Mouse (Mus musculus) CD4-positive helper T cell, adult 2 months (primary cell): ENCODE data around the gene Ldlrad3.

ENCODE experiments used
- DNase-seq: peaks from one replicate; pipeline ENCODE4 v3.0.0-alpha.2; 2012; ENCODE audit warnings: low read depth, missing footprints, low spot score

The Ldlrad3 gene

DNA sequence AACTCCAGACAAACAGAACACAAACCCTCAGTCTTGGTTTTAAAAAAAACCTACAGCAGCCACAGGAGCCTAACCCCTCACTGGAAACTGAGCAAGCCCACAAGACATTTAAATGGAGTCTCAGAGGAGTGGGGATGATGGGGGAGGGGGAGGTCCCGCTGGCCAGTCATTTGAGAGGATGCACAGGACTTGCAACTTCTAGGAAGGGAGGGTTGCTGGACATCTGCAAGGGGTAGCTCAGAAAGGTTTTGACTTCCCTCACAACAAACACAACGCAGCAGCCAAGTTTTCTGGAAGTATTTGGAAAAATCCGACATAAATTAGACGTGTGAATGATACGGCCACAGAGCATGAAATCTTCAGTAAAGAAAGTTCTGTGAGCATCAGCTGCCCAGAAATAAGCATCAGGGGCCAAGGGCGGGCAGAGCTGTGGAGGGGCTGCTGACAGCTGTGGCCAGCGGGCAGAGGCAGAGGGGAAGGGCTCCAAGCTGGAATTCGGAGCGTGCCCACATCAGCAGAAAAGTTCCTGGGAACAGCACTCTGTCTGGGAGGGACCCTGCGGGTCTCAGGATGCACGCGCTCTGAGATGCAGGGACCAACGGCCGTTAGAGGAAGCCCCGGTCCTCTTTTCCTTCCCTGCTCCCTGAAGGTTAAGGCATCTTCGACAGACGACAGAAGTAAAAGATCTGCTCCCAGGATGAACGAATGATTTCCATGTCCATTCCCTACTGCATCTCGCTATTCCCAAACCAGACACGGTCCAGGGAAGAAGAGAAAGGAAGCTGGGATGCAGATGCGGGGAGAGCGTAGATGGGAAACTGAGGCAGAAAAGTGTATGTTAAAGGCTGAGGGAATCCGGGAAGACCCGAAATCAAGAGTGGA lies 875 bp downstream of the Ldlrad3 start:
- DNase-seq = no peak

DNA sequence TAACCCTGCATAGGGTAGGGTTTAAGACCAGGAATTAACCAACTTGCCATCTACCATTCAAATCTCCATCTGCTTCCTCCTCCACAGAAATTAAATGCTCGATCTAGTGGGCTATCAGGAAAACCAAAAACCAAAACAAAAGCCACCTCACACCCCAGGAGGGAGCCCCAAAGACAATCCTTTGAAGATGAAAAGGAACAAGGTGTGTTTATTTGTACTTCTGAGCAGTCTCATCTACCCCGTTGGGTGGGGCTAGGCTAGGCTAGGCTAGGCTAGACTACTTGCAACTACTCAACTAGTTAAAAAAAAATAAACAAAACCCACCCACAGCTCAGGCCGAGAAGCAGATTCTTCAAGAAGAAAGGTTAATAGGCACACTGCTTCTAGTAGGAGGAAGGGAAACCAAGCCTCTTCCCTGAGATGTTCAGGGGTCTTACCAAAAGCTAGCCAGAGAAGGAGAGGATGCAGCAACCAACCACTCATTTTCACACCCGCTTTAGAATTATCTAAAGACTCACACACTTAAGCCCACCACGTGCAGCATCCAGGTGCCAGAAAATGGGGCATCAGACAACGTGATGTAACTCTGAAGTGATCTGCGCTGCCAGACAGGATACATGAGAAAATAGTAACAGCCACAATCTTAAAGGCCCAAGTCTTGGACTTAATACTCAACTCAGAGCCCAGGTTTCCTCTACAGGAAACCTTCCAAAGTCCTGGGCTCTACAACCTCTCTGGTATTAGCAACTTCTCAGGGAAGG lies 2.3 kb downstream of the Ldlrad3 start:
- DNase-seq = no peak

DNA sequence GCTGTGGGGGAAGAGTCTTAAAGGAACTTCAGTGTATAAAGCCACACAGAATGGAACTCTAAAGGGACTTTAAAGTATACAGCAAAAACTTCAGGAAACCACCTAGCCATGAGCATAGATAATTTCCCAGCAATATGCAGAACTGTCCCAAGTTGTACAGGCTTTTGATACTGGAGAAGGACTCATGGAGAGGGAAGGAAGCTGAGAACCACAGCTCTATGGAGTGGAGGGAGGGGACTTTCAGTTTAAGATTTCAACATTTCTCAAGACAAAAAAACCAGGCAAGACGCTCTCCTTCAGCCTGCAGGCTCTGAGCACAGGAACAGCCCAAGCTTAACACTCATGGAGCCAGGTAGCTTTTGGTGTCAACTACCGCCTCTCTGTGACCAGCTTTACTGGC lies 4.7 kb downstream of the Ldlrad3 start:
- no peak for DNase-seq

DNA sequence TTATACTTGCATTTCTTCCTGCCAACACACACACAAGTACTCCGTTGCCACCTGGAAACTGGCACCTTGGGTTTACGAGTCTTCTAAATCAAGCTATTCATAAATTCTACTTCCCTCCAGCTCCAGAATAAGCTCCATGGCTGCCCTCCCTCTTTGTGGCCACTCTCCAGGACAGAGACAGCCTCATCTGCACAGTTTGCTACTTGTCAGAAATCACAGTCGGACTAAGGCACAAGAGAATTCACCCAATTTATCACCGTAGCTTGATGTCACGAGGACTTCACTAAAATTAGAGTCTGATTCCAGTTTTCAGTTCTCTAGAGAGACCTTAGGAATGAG lies 9.8 kb downstream of the Ldlrad3 start:
- no peak for DNase-seq

DNA sequence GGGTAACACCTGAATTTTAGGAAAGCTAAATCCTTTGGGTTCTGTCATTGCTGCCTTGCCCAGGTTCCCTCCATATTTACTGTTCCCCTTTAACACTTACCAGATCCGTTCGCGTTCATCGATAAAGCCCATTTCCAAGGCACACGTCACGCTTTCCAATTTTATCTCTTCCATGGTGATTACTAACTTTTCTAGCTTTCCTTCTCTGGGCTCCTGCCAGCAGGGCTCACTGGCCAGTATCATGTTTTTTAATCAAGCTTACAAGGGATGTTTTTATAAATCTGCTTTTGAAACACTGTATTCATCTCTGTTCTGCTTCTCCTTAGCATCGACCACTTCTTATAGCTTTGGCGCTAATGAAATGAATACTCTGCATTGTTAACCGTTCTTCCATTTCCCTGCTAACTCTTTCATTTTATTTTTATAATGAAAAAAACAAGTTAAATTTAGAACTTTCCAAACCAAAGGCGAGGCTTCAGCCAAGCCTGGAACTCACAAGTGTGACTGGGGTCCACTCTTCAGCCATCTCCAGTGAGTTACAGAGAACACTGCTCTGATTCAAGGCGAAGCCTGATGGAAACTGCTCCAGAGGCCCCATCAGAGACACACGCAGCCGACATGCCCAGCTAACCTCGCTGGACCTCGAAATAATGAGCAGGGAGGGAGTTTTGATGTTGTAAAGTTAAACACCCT lies 10.3 kb downstream of the Ldlrad3 start:
- DNase-seq = no peak

DNA sequence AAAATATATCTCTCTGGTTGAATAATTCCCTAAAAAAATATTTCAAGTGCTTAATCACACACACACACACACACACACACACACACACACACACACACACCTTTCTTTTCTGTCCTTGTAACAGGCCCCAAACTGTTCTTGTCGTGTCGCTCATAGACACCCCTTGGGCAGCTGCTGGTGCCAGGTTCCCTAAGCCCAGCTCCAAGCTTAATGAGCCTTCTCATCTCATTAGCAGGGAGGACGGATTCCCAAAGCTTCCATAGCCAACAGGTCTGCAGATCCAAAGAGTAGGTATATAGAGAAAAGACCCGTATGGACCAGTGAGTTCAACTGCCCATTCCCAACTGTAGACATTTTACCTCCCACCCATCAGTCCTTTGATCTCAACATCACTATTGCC lies 13.7 kb downstream of the Ldlrad3 start:
- no peak for DNase-seq

DNA sequence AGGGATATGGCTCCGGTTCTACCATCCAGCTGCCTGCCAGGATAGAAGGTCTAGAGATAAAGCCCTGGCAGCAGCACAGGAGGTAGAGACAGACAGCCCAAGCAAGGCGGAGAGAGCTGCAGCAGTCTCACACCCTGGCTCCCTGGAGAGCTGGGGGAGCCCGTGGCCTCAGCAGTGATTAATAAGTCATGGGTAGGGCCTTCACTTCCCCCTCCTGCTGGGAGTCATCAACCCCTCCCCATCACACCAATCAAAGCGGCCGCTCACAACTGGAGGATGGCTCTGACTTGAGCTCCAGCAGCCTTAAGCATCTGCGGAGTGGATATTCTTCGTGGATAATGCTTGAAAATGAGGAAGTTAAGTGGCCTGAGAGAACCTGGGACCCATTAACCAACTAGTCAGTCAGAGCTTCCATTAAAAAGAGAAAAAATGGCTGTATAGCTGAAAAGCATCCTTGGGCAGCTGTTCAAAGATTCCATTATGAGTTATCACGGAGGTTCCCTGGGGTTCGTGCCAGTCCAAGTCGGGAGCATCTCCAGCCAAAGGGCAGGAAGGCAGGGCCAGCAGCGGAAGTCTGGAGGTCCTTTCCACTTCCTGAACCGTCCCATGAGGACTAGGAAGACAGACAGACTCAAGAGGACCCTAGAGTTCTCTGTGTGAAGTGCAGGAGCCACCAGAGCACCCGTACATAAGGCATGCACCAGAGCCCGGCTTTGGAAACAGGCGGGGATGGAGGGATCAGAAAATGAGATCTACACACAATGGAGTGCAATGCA lies 19.4 kb downstream of the Ldlrad3 start:
- DNase-seq = no peak

DNA sequence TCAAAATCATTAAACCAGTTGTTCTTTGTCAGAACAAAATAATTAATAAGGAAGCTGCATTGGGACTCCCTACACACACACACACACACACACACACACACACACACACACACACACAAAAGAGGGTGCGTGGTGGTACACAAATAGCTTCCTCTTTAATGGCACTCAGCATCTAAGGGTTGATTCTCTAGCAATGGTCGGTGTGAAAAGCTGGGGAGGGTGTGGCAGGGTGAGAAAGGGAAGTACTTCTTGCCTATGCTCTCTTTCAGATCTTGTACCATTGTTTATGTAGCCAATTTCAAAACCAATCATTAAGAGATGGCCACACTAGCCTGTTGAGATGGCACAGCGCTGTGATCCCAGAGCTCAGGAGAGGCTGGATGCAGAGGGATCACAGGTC lies 23.1 kb downstream of the Ldlrad3 start:
- no peak for DNase-seq

DNA sequence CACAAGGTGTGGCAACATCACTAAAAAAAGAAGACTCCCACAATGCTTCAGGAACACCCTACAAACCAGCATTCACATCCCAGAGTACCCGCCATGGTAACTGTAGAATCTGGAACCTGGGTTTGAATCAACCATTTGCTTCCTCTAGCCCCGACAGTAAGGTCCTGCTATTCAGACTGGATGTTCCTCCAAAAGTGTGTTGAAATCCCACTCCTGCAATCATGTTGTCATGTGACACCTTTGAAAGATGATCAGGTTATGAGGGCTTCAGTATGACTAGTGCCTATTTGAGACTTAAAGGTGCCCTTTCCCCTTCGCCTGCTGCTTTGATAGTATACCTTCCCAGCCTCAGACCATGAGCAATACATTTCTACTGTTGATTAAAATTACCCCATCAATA lies 28.6 kb downstream of the Ldlrad3 start:
- no peak for DNase-seq

DNA sequence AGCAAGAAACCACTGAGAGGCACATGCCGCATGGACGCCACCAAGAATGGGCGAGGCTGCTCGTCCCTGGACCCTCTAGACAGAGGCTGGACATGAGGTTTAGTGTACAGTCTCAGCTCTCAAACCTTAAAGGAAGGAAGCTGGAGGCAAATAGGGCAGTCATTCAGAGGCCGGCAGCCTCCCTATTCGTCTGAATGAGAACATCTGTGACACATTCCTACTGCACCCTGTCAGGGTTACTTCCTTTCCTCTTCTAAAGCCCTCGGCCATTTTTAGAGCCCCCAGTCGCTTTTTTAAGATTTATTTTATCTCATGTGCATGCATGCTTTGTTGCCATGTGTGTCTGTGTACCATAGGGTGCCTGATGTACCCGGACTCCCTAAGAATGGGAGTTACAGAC lies 29.2 kb downstream of the Ldlrad3 start:
- no peak for DNase-seq

DNA sequence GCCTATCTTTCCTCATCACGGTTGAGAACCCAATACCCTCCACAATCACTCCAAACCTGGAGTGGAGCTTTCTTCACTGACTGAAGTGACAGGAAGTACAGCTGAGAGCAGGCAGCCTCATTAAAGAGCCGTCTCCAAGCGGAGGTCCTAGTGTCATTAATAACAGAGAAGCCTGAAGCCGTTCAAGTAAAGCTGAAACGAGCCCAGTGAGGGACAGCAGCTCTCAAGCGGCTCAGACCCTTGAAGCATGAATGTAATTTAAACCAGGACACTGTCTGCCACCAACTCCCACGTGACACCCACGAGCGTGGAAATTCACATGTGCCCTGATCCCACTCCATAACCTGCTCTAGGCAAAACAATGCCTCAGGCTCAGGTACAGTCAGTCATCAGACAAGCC lies 29.7 kb downstream of the Ldlrad3 start:
- DNase-seq = no peak

DNA sequence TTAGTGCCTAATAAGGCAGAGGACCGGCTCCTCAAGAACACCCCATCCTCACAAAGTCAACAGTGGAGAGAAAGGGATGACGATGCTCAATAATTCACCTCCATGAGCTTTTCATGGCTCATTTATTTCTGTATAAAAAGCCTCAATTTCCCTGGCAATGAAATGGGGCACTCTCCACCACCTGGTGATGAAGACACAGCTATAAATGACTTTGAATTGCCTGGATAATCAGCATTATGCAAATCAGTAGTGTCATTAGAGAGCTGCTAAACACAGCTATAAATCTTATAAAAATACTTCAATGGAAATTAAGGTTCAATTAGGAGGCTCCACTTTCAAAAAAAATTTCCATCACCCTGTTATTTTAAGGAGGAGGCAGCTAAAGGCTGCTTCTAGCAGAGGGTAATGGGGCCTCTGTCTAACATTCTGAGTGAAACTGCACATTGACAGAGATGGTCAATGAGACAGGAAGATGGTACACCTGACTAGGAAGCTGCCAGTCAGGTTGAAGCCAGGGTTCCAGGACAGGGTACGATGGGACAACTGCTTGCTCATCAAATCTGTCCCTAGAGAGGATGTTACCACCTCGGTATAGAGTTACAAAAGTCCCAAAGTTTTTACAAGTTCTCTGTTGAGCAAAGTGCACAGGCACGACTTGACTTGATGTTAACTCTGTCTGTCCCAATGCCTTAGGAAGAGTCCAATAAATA lies 30.7 kb downstream of the Ldlrad3 start:
- no peak for DNase-seq

DNA sequence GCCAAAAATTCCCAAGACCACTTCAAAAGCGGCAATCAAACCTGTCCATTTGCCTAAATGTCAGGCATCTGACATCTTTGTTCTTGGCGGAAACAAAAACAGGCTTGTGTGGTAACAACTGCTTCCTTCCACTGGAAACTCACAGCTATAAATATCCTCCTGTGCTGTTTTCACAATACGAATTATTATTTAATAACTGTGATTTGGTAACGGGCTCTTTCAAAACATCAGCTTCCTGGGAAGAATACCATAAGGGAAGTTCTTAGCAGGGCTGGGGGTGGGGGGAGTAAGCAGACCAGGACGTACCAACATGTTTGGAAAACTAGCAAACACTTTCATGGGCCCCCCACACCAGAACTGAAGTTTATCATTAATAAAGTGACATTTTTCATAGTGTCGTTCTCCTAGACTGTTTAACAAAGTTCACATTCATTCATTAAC lies 31.4 kb downstream of the Ldlrad3 start:
- no peak for DNase-seq

DNA sequence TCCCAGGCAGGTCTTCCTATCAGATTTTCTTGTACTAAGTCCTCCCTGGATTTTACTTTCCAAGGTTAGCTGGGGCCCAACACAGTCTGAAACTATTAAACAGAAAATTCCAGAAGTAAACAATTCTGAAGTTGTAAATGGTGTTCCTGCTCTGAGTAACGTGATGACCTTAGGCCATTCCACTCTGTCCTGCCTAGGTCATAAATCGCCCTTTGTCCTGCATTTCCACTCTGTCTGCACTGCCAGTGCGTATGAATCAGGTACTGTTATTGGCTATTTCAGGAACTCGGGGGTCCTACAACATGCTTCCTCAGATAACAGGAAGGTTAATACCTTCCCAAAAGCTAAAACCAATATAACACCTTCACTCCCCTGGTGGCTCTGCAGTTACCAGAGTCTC lies 31.9 kb downstream of the Ldlrad3 start:
- DNase-seq = no peak

DNA sequence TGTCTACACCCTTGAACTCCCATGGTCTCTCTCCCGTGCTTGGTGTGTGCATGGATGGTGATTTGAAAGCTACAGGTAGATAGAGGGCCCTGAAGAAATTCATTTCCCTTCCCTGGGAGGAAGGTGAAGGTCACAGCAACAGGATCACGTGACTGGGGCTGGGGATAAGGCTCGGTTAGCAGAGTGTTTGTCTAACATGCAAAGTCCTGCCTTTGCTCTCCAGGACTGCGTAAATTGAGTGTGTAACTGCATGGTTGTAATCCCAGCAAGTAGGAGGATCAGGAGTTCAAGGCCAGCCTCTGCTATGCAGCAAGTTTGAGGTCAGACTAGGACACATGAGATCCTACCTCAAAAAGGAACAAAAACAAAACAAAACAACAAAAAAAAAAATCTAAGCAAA lies 32.7 kb downstream of the Ldlrad3 start:
- DNase-seq = no peak

DNA sequence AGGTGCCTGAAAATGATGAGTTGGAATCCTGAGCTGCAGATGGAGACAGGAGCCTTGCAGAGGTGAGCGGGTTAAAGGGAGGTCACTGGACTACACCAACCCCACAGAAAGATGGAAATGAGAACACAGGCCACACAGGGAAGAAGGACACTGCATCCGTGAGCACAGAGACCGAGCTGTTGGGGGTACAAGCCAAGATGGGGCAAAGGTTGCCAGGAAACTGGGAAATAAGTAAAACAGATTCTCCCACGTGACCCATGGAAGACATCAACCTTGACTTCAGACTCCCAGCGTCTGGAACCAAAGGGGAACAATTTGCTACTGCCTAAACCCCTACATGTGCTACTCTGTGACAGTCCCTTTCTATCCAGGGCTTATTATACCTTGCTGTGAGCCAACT lies 33.3 kb downstream of the Ldlrad3 start:
- DNase-seq = no peak

DNA sequence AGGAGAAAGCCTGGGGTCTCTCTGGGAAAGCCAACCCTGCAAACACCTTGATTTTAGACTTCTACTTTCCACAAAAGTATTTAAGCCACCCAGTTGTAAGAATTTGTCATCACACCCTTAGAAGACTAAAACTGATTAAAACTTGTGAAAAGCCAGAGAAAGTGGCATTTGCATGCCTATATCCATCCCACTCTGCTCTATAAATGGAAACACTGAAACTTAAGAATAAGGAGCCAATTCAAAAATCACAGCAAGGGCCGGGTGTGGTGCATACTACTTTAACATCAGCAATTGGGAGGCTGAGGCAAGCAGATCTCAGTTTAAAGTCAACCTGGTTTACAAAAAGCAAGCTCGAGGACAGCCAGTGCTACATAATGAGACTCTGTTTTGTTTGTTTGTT lies 37.1 kb downstream of the Ldlrad3 start:
- no peak for DNase-seq

DNA sequence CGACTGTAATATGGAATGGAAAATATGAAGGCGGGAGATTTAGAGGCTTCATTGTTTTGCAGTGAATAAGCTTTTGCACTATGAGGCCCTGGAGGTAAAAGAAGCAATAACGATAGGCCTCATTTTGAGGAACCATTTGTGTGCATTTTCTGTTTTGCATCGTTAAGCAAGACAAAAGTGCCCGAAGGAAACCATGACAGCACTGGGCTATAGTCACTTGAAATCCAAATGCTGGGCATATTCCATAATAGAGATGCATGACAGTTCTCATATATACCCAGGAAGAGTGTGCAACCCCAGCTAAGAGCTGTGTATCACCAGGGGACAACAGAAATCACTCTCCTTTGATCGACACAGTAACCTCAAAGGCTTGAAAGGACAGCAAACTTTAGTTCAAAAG lies 38.1 kb downstream of the Ldlrad3 start:
- no peak for DNase-seq

DNA sequence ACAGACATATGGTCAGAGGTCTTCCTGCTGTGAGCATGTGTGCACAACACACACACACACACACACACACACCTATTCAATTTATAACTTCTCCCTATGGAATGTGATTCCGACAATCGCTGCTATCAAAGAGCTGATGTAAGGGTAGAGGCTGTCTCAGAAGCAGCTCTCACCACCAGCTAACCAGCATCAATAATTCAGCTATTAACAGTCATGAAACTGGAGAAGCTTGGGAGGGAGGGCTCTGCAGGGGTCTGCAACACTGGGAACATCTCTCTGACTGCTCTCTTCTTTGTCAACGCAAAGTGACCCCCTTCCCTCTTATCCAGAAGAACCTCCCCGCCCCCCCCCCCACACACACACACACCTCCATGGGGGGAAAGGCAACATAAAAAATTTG lies 38.6 kb downstream of the Ldlrad3 start:
- no peak for DNase-seq

DNA sequence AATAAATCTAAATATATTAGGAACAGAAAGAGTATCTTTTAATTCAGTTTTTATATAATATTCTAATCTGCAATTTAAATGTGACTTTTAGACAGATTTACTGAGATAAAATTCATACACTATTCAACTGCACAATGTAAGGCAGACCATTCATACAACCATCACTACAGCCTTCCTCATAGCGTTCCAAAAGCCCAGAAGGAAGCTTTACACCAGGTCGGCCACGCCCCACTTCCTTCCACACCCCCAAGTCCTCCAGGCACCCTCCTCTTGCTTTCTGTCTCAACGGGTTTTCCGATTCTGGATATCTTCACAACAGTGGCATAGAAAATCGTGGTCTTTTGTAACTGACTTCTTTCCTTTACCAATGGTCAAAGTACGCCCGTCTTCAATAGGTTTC lies 39.8 kb downstream of the Ldlrad3 start:
- no peak for DNase-seq

DNA sequence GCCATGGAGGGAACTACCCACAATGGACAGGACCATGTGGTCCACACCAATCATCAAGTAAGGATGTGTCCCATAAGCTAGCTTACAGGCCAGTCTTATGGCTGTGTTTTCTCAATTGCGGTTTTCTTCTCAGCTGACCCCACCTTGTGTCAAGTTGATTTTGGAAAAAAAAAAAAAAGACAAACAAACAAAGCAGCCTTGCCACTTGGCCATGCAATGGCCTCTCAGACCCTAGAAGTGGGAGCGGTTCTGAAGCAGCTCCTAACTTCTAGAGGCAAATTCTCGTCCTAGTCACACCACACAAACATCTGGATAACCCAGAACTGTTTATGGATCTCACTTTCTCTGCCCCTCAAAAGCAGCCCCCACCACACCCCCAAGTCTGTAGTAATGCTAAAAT lies 41.1 kb downstream of the Ldlrad3 start:
- no peak for DNase-seq
